Mouse (Mus musculus) ovary, adult 10 weeks (tissue): ENCODE data around the gene Usp44. TPM values are rescaled to one million over a fixed set of nuclear protein-coding genes. Genes with fewer than 3 reads are reported as not detected.

Experiments
- polyA plus RNA-seq: library from polyadenylated mRNA; stranded (reverse); fragments of 350-450 nt; fragmentation: Illumina TruSeq; extraction: RNeasy Lipid Tissue Mini Kit (QIAGEN cat#74804); gene quantifications from one replicate; pipeline ENCODE4 v1.2.3, GENCODE M21; 2014

Usp44 gene
- not detected for polyA plus RNA-seq

GRCm38 (mm10) chr10:93830931-93831729, at the start of gene Usp44:
Gene Usp44 (plus strand): TSS chr10:93831555.

GRCm38 (mm10) chr10:93897043-93897646, 65.8 kb downstream of the Usp44 start, which contains the start of gene Metap2:
Gene Metap2 (minus strand): TSS chr10:93897093.

Other genes starting within 250 kb of the Usp44 start
- 110 TPM for gene Snrpf, start 241.8 kb upstream of the Usp44 start, polyA plus RNA-seq
- gene Ntn4, start 190.9 kb upstream of the Usp44 start, polyA plus RNA-seq = 91.6 TPM
- gene Metap2, start 65.5 kb downstream of the Usp44 start, polyA plus RNA-seq = 494 TPM
- 11.6 TPM for gene Vezt, start 204.3 kb downstream of the Usp44 start, polyA plus RNA-seq
- gene Fgd6, start 204.4 kb downstream of the Usp44 start, polyA plus RNA-seq = 7.5 TPM